Mouse (Mus musculus) bone marrow macrophage, adult 2 months (primary cell): Measurements from ENCODE around the gene Ppp6r3. TPM values are rescaled to one million over a fixed set of nuclear protein-coding genes. Genes with fewer than 3 reads are reported as not detected.
A peak's percentile ranks its signal among the peaks of the same experiment; 100 is the strongest.

Source experiments
- H3K27ac ChIP-seq: 2 replicates; pipeline ENCODE4 v1.5.1; 2012; ENCODE audit warnings: low read depth, low read length; ENCODE audit not compliant: insufficient read depth
- H3K4me1 ChIP-seq: 2 replicates; pipeline ENCODE4 v1.6.1; 2012; ENCODE audit warnings: low read length; ENCODE audit not compliant: control insufficient read depth, insufficient read depth
- H3K4me3 ChIP-seq: 2 replicates; pipeline ENCODE4 v1.5.1; 2012; ENCODE audit warnings: mild to moderate bottlenecking, low read length, moderate library complexity; ENCODE audit not compliant: insufficient read depth
- CTCF ChIP-seq: IDR thresholded peaks from 2 replicates; pipeline ENCODE4 v1.5.1; 2012; ENCODE audit warnings: low read depth, mild to moderate bottlenecking, low read length, moderate library complexity
- POLR2A ChIP-seq: IDR thresholded peaks from 2 replicates; pipeline ENCODE4 v1.6.1; 2012; ENCODE audit warnings: mild to moderate bottlenecking, low read depth, low read length, borderline replicate concordance
- polyA plus RNA-seq: library from polyadenylated mRNA; stranded (reverse); fragments of >200 nt; gene quantifications from 2 replicates; pipeline ENCODE4 v1.2.4, GENCODE M21; 2012; ENCODE audit not compliant: missing spikeins, insufficient read depth, insufficient read length

Gene Ppp6r3
- 52.0 and 56.1 TPM in 2 replicates for polyA plus RNA-seq

GRCm38 (mm10) chr19:3575632-3576384 lies at the start of gene Ppp6r3:
Gene Ppp6r3, minus strand, starts transcription at chr19:3575749.
- Histone ChIP-seq H3K27ac (peak within 1 kb of the TSS; percentile 88), H3K4me1 (peaks cover 22% of the 10 kb centered on the region), H3K4me3 (peak within 1 kb of the TSS; percentile 96)
- no peak for TF ChIP-seq CTCF
- TF ChIP-seq POLR2A = no peak

GRCm38 (mm10) chr19:3625111-3625510 lies 49.6 kb upstream of the Ppp6r3 start:
- Histone ChIP-seq H3K4me1 (no peaks in the 10 kb centered on the region), H3K4me3 (no peak overlapping the region), H3K27ac (no peak overlapping the region)
- TF ChIP-seq CTCF (no peak), POLR2A (no peak)

GRCm38 (mm10) chr19:3623824-3624223 lies 48.3 kb upstream of the Ppp6r3 start:
- Histone ChIP-seq H3K4me3 (no peak overlapping the region), H3K27ac (no peak overlapping the region), H3K4me1 (no peaks in the 10 kb centered on the region)
- TF ChIP-seq CTCF (peak; percentile 57), POLR2A (no peak)

GRCm38 (mm10) chr19:3623294-3623693 lies 47.7 kb upstream of the Ppp6r3 start:
- TF ChIP-seq CTCF (no peak), POLR2A (no peak)
- H3K4me3 ChIP-seq = no peak overlapping the region
- H3K27ac ChIP-seq = no peak overlapping the region
- no peaks in the 10 kb centered on the region for H3K4me1 ChIP-seq

GRCm38 (mm10) chr19:3620871-3621270 lies 45.3 kb upstream of the Ppp6r3 start:
- Histone ChIP-seq H3K27ac (no peak overlapping the region), H3K4me3 (no peak overlapping the region), H3K4me1 (no peaks in the 10 kb centered on the region)
- TF ChIP-seq POLR2A (no peak), CTCF (no peak)

GRCm38 (mm10) chr19:3619359-3619758 lies 43.8 kb upstream of the Ppp6r3 start:
- Histone ChIP-seq H3K27ac (no peak overlapping the region), H3K4me1 (no peaks in the 10 kb centered on the region), H3K4me3 (no peak overlapping the region)
- TF ChIP-seq POLR2A (no peak), CTCF (peak; percentile 29; the same call in 1 of the 2 replicates)

GRCm38 (mm10) chr19:3613991-3614390 lies 38.4 kb upstream of the Ppp6r3 start:
- TF ChIP-seq POLR2A = no peak
- no peak for TF ChIP-seq CTCF
- Histone ChIP-seq H3K4me3 (no peak overlapping the region), H3K4me1 (no peaks in the 10 kb centered on the region), H3K27ac (no peak overlapping the region)

- TF ChIP-seq POLR2A = no peak
- TF ChIP-seq CTCF = no peak
- Histone ChIP-seq H3K4me3 (no peak overlapping the region), H3K4me1 (no peaks in the 10 kb centered on the region), H3K27ac (no peak overlapping the region)
Measured at GRCm38 (mm10) chr19:3612534-3613273, 37.2 kb upstream of the Ppp6r3 start.

GRCm38 (mm10) chr19:3611730-3612129 lies 36.2 kb upstream of the Ppp6r3 start:
- Histone ChIP-seq H3K4me1 (no peaks in the 10 kb centered on the region), H3K27ac (no peak overlapping the region), H3K4me3 (no peak overlapping the region)
- TF ChIP-seq CTCF (no peak), POLR2A (no peak)

- no peak overlapping the region for H3K27ac ChIP-seq
- no peaks in the 10 kb centered on the region for H3K4me1 ChIP-seq
- no peak for TF ChIP-seq POLR2A
- TF ChIP-seq CTCF = no peak
Measured at GRCm38 (mm10) chr19:3610886-3611285, 35.3 kb upstream of the Ppp6r3 start.

More at GRCm38 (mm10) chr19:3610886-3611285, 35.3 kb upstream of the Ppp6r3 start:
- no peak overlapping the region for H3K4me3 ChIP-seq
